Mouse (Mus musculus): ENCODE data around the gene Pask. TPM values are rescaled to one million over a fixed set of nuclear protein-coding genes. Genes with fewer than 3 reads are reported as not detected.

Gene Pask
- total and polyA plus RNA-seq, 3 experiments, result 17.4 to 19.0 TPM; not detected in 1

GRCm38 (mm10) chr1:93290956-93291355, 52.3 kb downstream of the Pask start (continued):
- TF ChIP-seq JUND (IDR thresholded peaks at IDR 0.05; ENCODE audit: low read depth, low read length) (no peak), MAX (IDR thresholded peaks at IDR 0.05; ENCODE audit: low read length) (no peak)

GRCm38 (mm10) chr1:93289678-93290214, 53.5 kb downstream of the Pask start:
- Histone ChIP-seq H3K4me3 (ENCODE audit: control insufficient read depth in 1 of 2, insufficient read depth in 1 of 2, low read depth in 2 of 2, low read length in 2 of 2) (no peak overlapping the region), H3K36me3 (ENCODE audit: control insufficient read depth in 1 of 2, insufficient read depth in 2 of 2, low read length in 2 of 2) (peaks cover 0 to 7% of the 10 kb centered on the region in 2 experiments; a peak in 2 of 4 replicates), H3K9ac (ENCODE audit: control insufficient read depth, low read depth, low read length, poor library complexity, severe bottlenecking) (peak overlapping the region; percentile 28), H3K27ac (ENCODE audit: control insufficient read depth, low read depth, low read length) (no peak overlapping the region), H3K4me1 (ENCODE audit: control insufficient read depth in 1 of 2, insufficient read depth in 2 of 2, low read length in 2 of 2) (peaks cover 0 to 18% of the 10 kb centered on the region in 2 experiments; a peak in 2 of 4 replicates), H3K9me3 (replicated peaks; ENCODE audit: insufficient read depth, low read length) (no peaks in the 10 kb centered on the region), H3K79me2 (ENCODE audit: control insufficient read depth, insufficient read depth, low read length, poor library complexity) (no peaks in the 10 kb centered on the region), H3K27me3 (ENCODE audit: control insufficient read depth in 1 of 2, insufficient read depth in 2 of 2, low read length in 2 of 2) (no peaks in the 10 kb centered on the region)
- peak; percentile 69 for DNase-seq (ENCODE audit: low read depth, low spot score)
- TF ChIP-seq HCFC1 (IDR thresholded peaks at IDR 0.05; ENCODE audit: low read depth, low read length) (no peak), SMC3 (IDR thresholded peaks at IDR 0.05; ENCODE audit: low read depth, low read length) (no peak), MXI1 (IDR thresholded peaks at IDR 0.05; ENCODE audit: low read depth, low read length) (no peak), CHD2 (IDR thresholded peaks at IDR 0.05; ENCODE audit: low read length) (no peak), ZNF384 (IDR thresholded peaks at IDR 0.05; ENCODE audit: low read depth, low read length) (no peak), UBTF (IDR thresholded peaks at IDR 0.05; ENCODE audit: borderline replicate concordance, insufficient read depth, low read depth, low read length) (no peak), ZC3H11A (IDR thresholded peaks at IDR 0.05; ENCODE audit: low read depth, low read length) (no peak), MAX (IDR thresholded peaks at IDR 0.05; ENCODE audit: low read length) (0 out of 2 replicates have a peak, but pooled peaks have one; percentile 28)

- Histone ChIP-seq H3K36me3 (ENCODE audit: control insufficient read depth in 1 of 2, insufficient read depth in 2 of 2, low read length in 2 of 2) (no peaks in the 10 kb centered on the region), H3K27me3 (ENCODE audit: control insufficient read depth in 1 of 2, insufficient read depth in 2 of 2, low read length in 2 of 2) (no peaks in the 10 kb centered on the region; a peak in 1 of 4 replicates), H3K9ac (ENCODE audit: control insufficient read depth, low read depth, low read length, poor library complexity, severe bottlenecking) (no peak overlapping the region), H3K79me2 (ENCODE audit: control insufficient read depth, insufficient read depth, low read length, poor library complexity) (no peaks in the 10 kb centered on the region), H3K4me3 (ENCODE audit: control insufficient read depth in 1 of 2, insufficient read depth in 1 of 2, low read depth in 2 of 2, low read length in 2 of 2) (no peak overlapping the region), H3K9me3 (replicated peaks; ENCODE audit: insufficient read depth, low read length) (no peaks in the 10 kb centered on the region), H3K27ac (ENCODE audit: control insufficient read depth, low read depth, low read length) (no peak overlapping the region), H3K4me1 (ENCODE audit: control insufficient read depth in 1 of 2, insufficient read depth in 2 of 2, low read length in 2 of 2) (no peaks in the 10 kb centered on the region; a peak in 1 of 4 replicates)
- no peak for DNase-seq (ENCODE audit: low read depth, low spot score)
- no peak for TF ChIP-seq BHLHE40 (IDR thresholded peaks at IDR 0.05; ENCODE audit: borderline replicate concordance, low read depth, low read length)
- TF ChIP-seq JUND (IDR thresholded peaks at IDR 0.05; ENCODE audit: low read depth, low read length), result no peak
- TF ChIP-seq TAL1 (IDR thresholded peaks at IDR 0.05; ENCODE audit: low read length), result no peak
- TF ChIP-seq NRF1 (IDR thresholded peaks at IDR 0.05; ENCODE audit: insufficient read depth, low read depth, low read length, poor library complexity, severe bottlenecking), result no peak
- no peak for TF ChIP-seq MAX (IDR thresholded peaks at IDR 0.05; ENCODE audit: low read length)
- no peak for TF ChIP-seq POLR2AphosphoS2 (IDR thresholded peaks at IDR 0.05; ENCODE audit: low read length)
- TF ChIP-seq MAZ (IDR thresholded peaks at IDR 0.05; ENCODE audit: low read depth, low read length), result no peak
- TF ChIP-seq E2F4 (IDR thresholded peaks at IDR 0.05; ENCODE audit: borderline replicate concordance, low read depth, low read length), result no peak
- no peak for TF ChIP-seq CTCF (IDR thresholded peaks at IDR 0.05 in 2 of 3, conservative IDR thresholded peaks at IDR 0.05 in 1 of 3; ENCODE audit: control insufficient read depth in 1 of 3, insufficient read depth in 1 of 3, low read depth in 2 of 3, low read length in 3 of 3, poor library complexity in 1 of 3, severe bottlenecking in 1 of 3)
- TF ChIP-seq GABPA (IDR thresholded peaks at IDR 0.05; ENCODE audit: low read depth, low read length), result no peak
- TF ChIP-seq TCF12 (IDR thresholded peaks at IDR 0.05; ENCODE audit: low read depth, low read length), result no peak
- no peak for TF ChIP-seq MYB (IDR thresholded peaks at IDR 0.05; ENCODE audit: low read depth, low read length)
- TF ChIP-seq MXI1 (IDR thresholded peaks at IDR 0.05; ENCODE audit: low read depth, low read length), result no peak
- TF ChIP-seq MEF2A (IDR thresholded peaks at IDR 0.05; ENCODE audit: extremely low read depth, insufficient replicate concordance, low read depth, low read length, poor library complexity, severe bottlenecking), result no peak
- no peak for TF ChIP-seq POLR2AphosphoS5 (IDR thresholded peaks at IDR 0.05; ENCODE audit: borderline replicate concordance, low read depth, low read length)
- TF ChIP-seq MAFK (IDR thresholded peaks at IDR 0.05; ENCODE audit: borderline replicate concordance, low read depth, low read length), result no peak
- TF ChIP-seq ZNF384 (IDR thresholded peaks at IDR 0.05; ENCODE audit: low read depth, low read length), result no peak
- TF ChIP-seq SIN3A (IDR thresholded peaks at IDR 0.05; ENCODE audit: low read length), result no peak
- no peak for TF ChIP-seq SMC3 (IDR thresholded peaks at IDR 0.05; ENCODE audit: low read depth, low read length)
These were observed 66.2 kb downstream of the Pask start for GRCm38 (mm10) chr1:93277041-93277440.
